Mouse (Mus musculus): ENCODE measurements around the gene Acat1. TPM values are rescaled to one million over a fixed set of nuclear protein-coding genes. Genes with fewer than 3 reads are reported as not detected.
A peak's percentile ranks its signal among the peaks of the same experiment; 100 is the strongest.

The Acat1 gene
- polyA plus RNA-seq, 1 experiment from 2014 or later: 104 TPM

- Histone ChIP-seq H3K27me3 (ENCODE audit: control insufficient read depth, insufficient read depth, low read length) (no peaks in the 10 kb centered on the region), H3K4me3 (ENCODE audit: low read length) (no peak overlapping the region), H3K36me3 (ENCODE audit: control insufficient read depth, insufficient read depth, low read length) (no peaks in the 10 kb centered on the region), H3K27ac (ENCODE audit: low read depth, low read length) (no peak overlapping the region), H3K9me3 (ENCODE audit: control insufficient read depth, low read length) (no peaks in the 10 kb centered on the region), H3K4me2 (replicated peaks; ENCODE audit: low read depth, low read length) (no peak overlapping the region), H3K4me1 (ENCODE audit: control insufficient read depth, insufficient read depth, low read length) (no peaks in the 10 kb centered on the region), H3K9ac (ENCODE audit: low read depth, low read length) (no peak overlapping the region)
- no peak for ATAC-seq (ENCODE audit: low FRiP score, low TSS enrichment)
- 92% methylated on average over 1 of the region's 1 CpGs for WGBS
Measured at GRCm38 (mm10) chr9:53603384-53603783, 6.8 kb downstream of the Acat1 start.

GRCm38 (mm10) chr9:53601541-53601940, 8.6 kb downstream of the Acat1 start:
- Histone ChIP-seq H3K9me3 (ENCODE audit: control insufficient read depth, low read length) (no peaks in the 10 kb centered on the region), H3K4me1 (ENCODE audit: control insufficient read depth, insufficient read depth, low read length) (no peaks in the 10 kb centered on the region), H3K27ac (ENCODE audit: low read depth, low read length) (no peak overlapping the region), H3K4me3 (ENCODE audit: low read length) (no peak overlapping the region), H3K36me3 (ENCODE audit: control insufficient read depth, insufficient read depth, low read length) (no peaks in the 10 kb centered on the region), H3K4me2 (replicated peaks; ENCODE audit: low read depth, low read length) (no peak overlapping the region), H3K27me3 (ENCODE audit: control insufficient read depth, insufficient read depth, low read length) (no peaks in the 10 kb centered on the region), H3K9ac (ENCODE audit: low read depth, low read length) (no peak overlapping the region)
- WGBS: 91% methylated on average over 2 of the region's 2 CpGs
- no peak for ATAC-seq (ENCODE audit: low FRiP score, low TSS enrichment)

- 51% methylated on average over 6 of the region's 6 CpGs for WGBS
- Histone ChIP-seq H3K27me3 (ENCODE audit: control insufficient read depth, insufficient read depth, low read length) (no peaks in the 10 kb centered on the region), H3K4me2 (replicated peaks; ENCODE audit: low read depth, low read length) (no peak overlapping the region), H3K4me3 (ENCODE audit: low read length) (no peak overlapping the region), H3K36me3 (ENCODE audit: control insufficient read depth, insufficient read depth, low read length) (peaks cover 9% of the 10 kb centered on the region), H3K27ac (ENCODE audit: low read depth, low read length) (no peak overlapping the region), H3K9ac (ENCODE audit: low read depth, low read length) (no peak overlapping the region), H3K4me1 (ENCODE audit: control insufficient read depth, insufficient read depth, low read length) (no peaks in the 10 kb centered on the region), H3K9me3 (ENCODE audit: control insufficient read depth, low read length) (no peaks in the 10 kb centered on the region)
- ATAC-seq (ENCODE audit: low FRiP score, low TSS enrichment): peak; percentile 71
Measured at GRCm38 (mm10) chr9:53598631-53599030, 11.6 kb downstream of the Acat1 start.

GRCm38 (mm10) chr9:53596971-53597600, 13.1 kb downstream of the Acat1 start:
- no peak for ATAC-seq (ENCODE audit: low FRiP score, low TSS enrichment)
- Histone ChIP-seq H3K9ac (ENCODE audit: low read depth, low read length) (no peak overlapping the region), H3K4me3 (ENCODE audit: low read length) (no peak overlapping the region), H3K4me2 (replicated peaks; ENCODE audit: low read depth, low read length) (no peak overlapping the region), H3K27ac (ENCODE audit: low read depth, low read length) (no peak overlapping the region; the same call in 1 of the 2 replicates), H3K4me1 (ENCODE audit: control insufficient read depth, insufficient read depth, low read length) (no peaks in the 10 kb centered on the region), H3K9me3 (ENCODE audit: control insufficient read depth, low read length) (no peaks in the 10 kb centered on the region), H3K36me3 (ENCODE audit: control insufficient read depth, insufficient read depth, low read length) (peaks cover 17% of the 10 kb centered on the region), H3K27me3 (ENCODE audit: control insufficient read depth, insufficient read depth, low read length) (no peaks in the 10 kb centered on the region)
- 92% methylated on average over 4 of the region's 4 CpGs for WGBS

GRCm38 (mm10) chr9:53594764-53595163, 15.4 kb downstream of the Acat1 start:
- no peak overlapping the region for H3K4me3 ChIP-seq (ENCODE audit: low read length)

GRCm38 (mm10) chr9:53581870-53582269, 28.3 kb downstream of the Acat1 start:
- no peak for ATAC-seq (ENCODE audit: low FRiP score, low TSS enrichment)
- H3K4me1 ChIP-seq (ENCODE audit: control insufficient read depth, insufficient read depth, low read length): no peaks in the 10 kb centered on the region
- peaks cover 51% of the 10 kb centered on the region for H3K36me3 ChIP-seq (ENCODE audit: control insufficient read depth, insufficient read depth, low read length)
- no peak overlapping the region for H3K4me3 ChIP-seq (ENCODE audit: low read length)
- H3K4me2 ChIP-seq (replicated peaks; ENCODE audit: low read depth, low read length): no peak overlapping the region
- no peaks in the 10 kb centered on the region for H3K27me3 ChIP-seq (ENCODE audit: control insufficient read depth, insufficient read depth, low read length)
- H3K27ac ChIP-seq (ENCODE audit: low read depth, low read length): no peak overlapping the region
- no peak overlapping the region for H3K9ac ChIP-seq (ENCODE audit: low read depth, low read length)
- WGBS: 84% methylated on average over 4 of the region's 4 CpGs
- no peaks in the 10 kb centered on the region for H3K9me3 ChIP-seq (ENCODE audit: control insufficient read depth, low read length)

More at GRCm38 (mm10) chr9:53594764-53595163, 15.4 kb downstream of the Acat1 start:
- 13% methylated on average over 3 of the region's 3 CpGs for WGBS
- Histone ChIP-seq H3K27ac (ENCODE audit: low read depth, low read length) (no peak overlapping the region), H3K4me2 (replicated peaks; ENCODE audit: low read depth, low read length) (no peak overlapping the region), H3K4me1 (ENCODE audit: control insufficient read depth, insufficient read depth, low read length) (no peaks in the 10 kb centered on the region), H3K27me3 (ENCODE audit: control insufficient read depth, insufficient read depth, low read length) (no peaks in the 10 kb centered on the region), H3K9me3 (ENCODE audit: control insufficient read depth, low read length) (no peaks in the 10 kb centered on the region), H3K36me3 (ENCODE audit: control insufficient read depth, insufficient read depth, low read length) (peaks cover 23% of the 10 kb centered on the region), H3K9ac (ENCODE audit: low read depth, low read length) (no peak overlapping the region)
- peak; percentile 65; the same call in 1 of the 2 replicates for ATAC-seq (ENCODE audit: low FRiP score, low TSS enrichment)

- H3K4me3 ChIP-seq (ENCODE audit: low read length): no peak overlapping the region
- WGBS: 87% methylated on average over 5 of the region's 5 CpGs
- H3K4me1 ChIP-seq (ENCODE audit: control insufficient read depth, insufficient read depth, low read length): no peaks in the 10 kb centered on the region
- ATAC-seq (ENCODE audit: low FRiP score, low TSS enrichment): no peak
- peaks cover 54% of the 10 kb centered on the region for H3K36me3 ChIP-seq (ENCODE audit: control insufficient read depth, insufficient read depth, low read length)
- H3K27ac ChIP-seq (ENCODE audit: low read depth, low read length): no peak overlapping the region
- H3K9ac ChIP-seq (ENCODE audit: low read depth, low read length): no peak overlapping the region
- H3K27me3 ChIP-seq (ENCODE audit: control insufficient read depth, insufficient read depth, low read length): no peaks in the 10 kb centered on the region
- H3K9me3 ChIP-seq (ENCODE audit: control insufficient read depth, low read length): no peaks in the 10 kb centered on the region
- H3K4me2 ChIP-seq (replicated peaks; ENCODE audit: low read depth, low read length): no peak overlapping the region
Measured at GRCm38 (mm10) chr9:53575721-53576120, 34.5 kb downstream of the Acat1 start.

GRCm38 (mm10) chr9:53572516-53573307, 37.5 kb downstream of the Acat1 start:
- no peaks in the 10 kb centered on the region for H3K27me3 ChIP-seq (ENCODE audit: control insufficient read depth, insufficient read depth, low read length)
- H3K27ac ChIP-seq (ENCODE audit: low read depth, low read length): no peak overlapping the region
- H3K36me3 ChIP-seq (ENCODE audit: control insufficient read depth, insufficient read depth, low read length): peaks cover 61% of the 10 kb centered on the region
- no peaks in the 10 kb centered on the region for H3K9me3 ChIP-seq (ENCODE audit: control insufficient read depth, low read length)
- H3K4me3 ChIP-seq (ENCODE audit: low read length): no peak overlapping the region
- ATAC-seq (ENCODE audit: low FRiP score, low TSS enrichment): no peak
- H3K4me2 ChIP-seq (replicated peaks; ENCODE audit: low read depth, low read length): no peak overlapping the region
- H3K9ac ChIP-seq (ENCODE audit: low read depth, low read length): no peak overlapping the region
- no peaks in the 10 kb centered on the region for H3K4me1 ChIP-seq (ENCODE audit: control insufficient read depth, insufficient read depth, low read length)
- 92% methylated on average over 7 of the region's 7 CpGs for WGBS

- no peak overlapping the region for H3K27ac ChIP-seq (ENCODE audit: low read depth, low read length)
- H3K27me3 ChIP-seq (ENCODE audit: control insufficient read depth, insufficient read depth, low read length): no peaks in the 10 kb centered on the region
- 73% methylated on average over 6 of the region's 6 CpGs for WGBS
- H3K4me2 ChIP-seq (replicated peaks; ENCODE audit: low read depth, low read length): no peak overlapping the region
- no peaks in the 10 kb centered on the region for H3K9me3 ChIP-seq (ENCODE audit: control insufficient read depth, low read length)
- H3K4me1 ChIP-seq (ENCODE audit: control insufficient read depth, insufficient read depth, low read length): no peaks in the 10 kb centered on the region
- no peak overlapping the region for H3K9ac ChIP-seq (ENCODE audit: low read depth, low read length)
- peaks cover 69% of the 10 kb centered on the region for H3K36me3 ChIP-seq (ENCODE audit: control insufficient read depth, insufficient read depth, low read length)
- ATAC-seq (ENCODE audit: low FRiP score, low TSS enrichment): no peak
- no peak overlapping the region for H3K4me3 ChIP-seq (ENCODE audit: low read length)
Measured at GRCm38 (mm10) chr9:53570662-53571061, 39.5 kb downstream of the Acat1 start.

Measured in kidney, embryonic 14.5 days (tissue).